Mouse (Mus musculus) liver, embryonic 13.5 days (tissue): ENCODE measurements at regions not wholly inside any gene's neighbourhood (a gene's known extent, or its start where the extent isn't known, plus 50 kb on each side); places are given as distances from the start of the nearest gene placed in this dataset.

Source experiments
- ATAC-seq: fragments of 200-750 bp; cut with Nextera tagmentation; 2 replicates; pipeline ENCODE4 v1.8.0; 2017; ENCODE audit warnings: low read depth, mild to moderate bottlenecking, moderate number of reproducible peaks, moderate library complexity
- DNase-seq: peaks from one replicate; pipeline ENCODE4 v3.0.0; 2022
- H3K27ac ChIP-seq: fragments of 300-500 bp; sonication (generic); 2 replicates; pipeline ENCODE4 v1.5.1; 2015; ENCODE audit warnings: moderate library complexity, mild to moderate bottlenecking, inconsistent platforms
- H3K27me3 ChIP-seq: fragments of 300-500 bp; sonication (generic); 2 replicates; pipeline ENCODE4 v1.6.1; 2015; ENCODE audit warnings: mild to moderate bottlenecking, inconsistent platforms
- H3K36me3 ChIP-seq: fragments of 300-500 bp; sonication (generic); 2 replicates; pipeline ENCODE4 v1.6.1; 2015; ENCODE audit warnings: mild to moderate bottlenecking, inconsistent platforms
- H3K4me1 ChIP-seq: fragments of 300-500 bp; sonication (generic); replicated peaks from 2 replicates; pipeline ENCODE4 v1.6.1; 2015; ENCODE audit warnings: inconsistent platforms
- H3K4me2 ChIP-seq: fragments of 300-500 bp; sonication (generic); 2 replicates; pipeline ENCODE4 v1.6.1; 2015; ENCODE audit warnings: inconsistent platforms, mild to moderate bottlenecking, moderate library complexity
- H3K4me3 ChIP-seq: fragments of 300-500 bp; sonication (generic); replicated peaks from 2 replicates; pipeline ENCODE4 v1.5.1; 2015; ENCODE audit warnings: mild to moderate bottlenecking, inconsistent platforms
- H3K9ac ChIP-seq: fragments of 300-500 bp; sonication (generic); 2 replicates; pipeline ENCODE4 v1.6.1; 2015; ENCODE audit warnings: mild to moderate bottlenecking, inconsistent platforms
- H3K9me3 ChIP-seq: fragments of 300-500 bp; sonication (generic); replicated peaks from 2 replicates; pipeline ENCODE4 v1.6.1; 2016; ENCODE audit warnings: inconsistent platforms
- WGBS: fragments of 180-500 bp; shearing (Covaris S2); methylation state at CpG from one replicate; pipeline ENCODE4 v1.1.7; 2015; ENCODE audit not compliant: insufficient replicate concordance; 5-methylcytosine and 5-hydroxymethylcytosine counted together

DNA sequence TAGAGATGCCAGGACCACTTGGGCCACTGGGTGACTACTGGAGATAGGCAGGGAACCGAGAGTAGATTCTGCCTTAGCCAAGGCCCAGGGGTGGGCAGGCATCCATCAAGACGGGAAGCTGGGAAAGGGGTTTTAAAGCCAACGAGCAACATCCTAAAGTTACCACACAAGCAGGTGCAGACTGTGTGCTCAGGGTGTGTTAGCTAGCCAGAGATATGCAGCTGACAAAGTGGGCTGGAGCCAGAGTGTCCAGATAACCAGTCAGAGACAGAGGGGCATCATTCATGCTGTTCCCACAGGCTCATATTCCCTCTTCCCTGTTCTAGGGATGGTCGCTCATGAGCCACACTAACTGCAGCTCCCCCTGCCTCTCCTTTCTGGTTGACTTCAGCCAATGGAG, 104.2 kb downstream of the Vegfa start:
- H3K9me3 ChIP-seq, result no peaks in the 10 kb centered on the region
- no peak overlapping the region for H3K4me3 ChIP-seq
- no peaks in the 10 kb centered on the region for H3K27me3 ChIP-seq
- H3K9ac ChIP-seq, result no peak overlapping the region; the same call in 1 of the 2 replicates
- no peaks in the 10 kb centered on the region for H3K36me3 ChIP-seq
- H3K27ac ChIP-seq, result no peak overlapping the region
- ATAC-seq (no peak), DNase-seq (no peak)
- WGBS, result 43% methylated on average over 4 of the region's 4 CpGs
- H3K4me2 ChIP-seq, result no peak overlapping the region
- H3K4me1 ChIP-seq, result no peaks in the 10 kb centered on the region

DNA sequence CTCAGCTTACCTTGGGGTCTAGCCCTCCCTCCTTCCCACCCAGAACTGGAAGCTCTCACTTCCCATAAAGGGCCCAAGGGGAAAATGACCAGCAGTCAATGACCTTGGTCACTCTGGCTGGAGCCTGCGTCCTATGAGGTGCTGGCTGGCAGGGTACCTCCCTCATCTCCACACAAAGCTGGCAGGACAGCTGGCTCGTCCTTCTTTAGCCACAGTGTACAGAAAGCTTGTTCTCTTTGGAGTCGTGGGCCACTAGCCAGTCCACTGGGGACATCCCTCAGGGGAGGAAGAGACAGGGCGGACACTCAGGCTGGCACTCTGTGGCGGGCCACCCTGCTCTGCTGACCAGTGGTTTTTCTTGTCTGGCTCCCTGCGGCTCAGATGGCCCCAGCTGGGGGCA, 106.3 kb downstream of the Vegfa start:
- 55% methylated on average over 6 of the region's 6 CpGs for WGBS
- DNase-seq (no peak), ATAC-seq (no peak)
- no peak overlapping the region for H3K4me2 ChIP-seq
- no peaks in the 10 kb centered on the region for H3K9me3 ChIP-seq
- no peak overlapping the region for H3K27ac ChIP-seq
- H3K27me3 ChIP-seq, result no peaks in the 10 kb centered on the region
- H3K9ac ChIP-seq, result no peak overlapping the region
- H3K4me3 ChIP-seq, result no peak overlapping the region
- no peaks in the 10 kb centered on the region for H3K36me3 ChIP-seq
- 0 out of 2 replicates have a peak, but pooled peaks cover 6% of the 10 kb centered on the region for H3K4me1 ChIP-seq

DNA sequence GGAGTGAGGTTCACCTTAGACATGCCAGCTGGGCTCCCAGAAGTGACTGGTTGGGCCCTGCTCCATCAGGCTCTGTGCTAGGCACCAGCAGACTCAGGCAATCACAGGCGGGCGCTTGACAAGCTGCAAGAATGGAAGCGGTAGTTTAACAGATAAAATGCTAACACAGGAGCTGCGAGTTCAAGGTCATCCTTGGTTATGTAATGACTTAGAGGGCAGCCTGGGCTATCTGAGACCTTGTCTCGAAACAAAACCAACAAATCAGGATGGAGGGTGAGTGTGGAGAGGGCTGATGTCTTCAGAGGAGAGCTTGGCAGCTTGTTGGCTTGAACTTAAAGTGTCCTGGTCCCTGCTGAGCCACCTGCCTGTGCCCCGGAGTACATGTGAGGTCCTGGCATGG, 107.6 kb downstream of the Vegfa start:
- no peaks in the 10 kb centered on the region for H3K27me3 ChIP-seq
- no peak overlapping the region for H3K9ac ChIP-seq
- ATAC-seq, result no peak
- WGBS, result 74% methylated on average over 6 of the region's 6 CpGs
- no peaks in the 10 kb centered on the region for H3K36me3 ChIP-seq
- no peak overlapping the region for H3K4me2 ChIP-seq
- no peaks in the 10 kb centered on the region for H3K9me3 ChIP-seq
- 0 out of 2 replicates have a peak, but pooled peaks cover 6% of the 10 kb centered on the region for H3K4me1 ChIP-seq
- H3K27ac ChIP-seq, result no peak overlapping the region
- DNase-seq, result no peak
- no peak overlapping the region for H3K4me3 ChIP-seq

DNA sequence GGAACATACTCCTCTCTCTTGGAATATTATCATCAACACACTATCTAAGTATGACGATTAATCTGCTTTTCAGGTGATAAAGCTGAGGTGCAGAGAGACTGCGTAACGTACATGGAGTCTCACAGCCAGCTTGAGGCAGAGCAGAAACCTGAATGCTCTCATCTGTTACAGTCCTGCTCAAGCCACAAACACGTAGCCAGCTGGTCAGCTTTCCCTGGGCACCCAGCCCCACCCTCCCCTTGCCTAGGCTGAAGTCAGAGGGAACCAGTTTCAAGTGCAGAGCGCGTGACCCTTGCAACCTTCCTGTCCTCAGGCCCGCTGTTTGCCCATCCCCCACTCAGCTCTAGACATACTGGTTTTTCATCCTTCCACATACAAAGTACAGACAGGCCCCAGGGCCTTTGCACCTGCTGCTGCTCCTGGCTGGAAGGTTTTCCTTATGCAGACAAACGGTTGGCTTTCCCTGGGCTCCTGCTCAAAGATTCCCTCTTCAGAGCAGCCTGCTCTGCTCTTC, 108.9 kb downstream of the Vegfa start:
- 55% methylated on average over 8 of the region's 8 CpGs for WGBS
- ATAC-seq, result no peak
- Histone ChIP-seq H3K4me2 (no peak overlapping the region), H3K4me1 (peaks cover 13% of the 10 kb centered on the region; the same call in 1 of the 2 replicates), H3K9me3 (no peaks in the 10 kb centered on the region), H3K4me3 (no peak overlapping the region), H3K27ac (no peak overlapping the region), H3K36me3 (no peaks in the 10 kb centered on the region), H3K27me3 (no peaks in the 10 kb centered on the region), H3K9ac (no peak overlapping the region)
- DNase-seq, result no peak

DNA sequence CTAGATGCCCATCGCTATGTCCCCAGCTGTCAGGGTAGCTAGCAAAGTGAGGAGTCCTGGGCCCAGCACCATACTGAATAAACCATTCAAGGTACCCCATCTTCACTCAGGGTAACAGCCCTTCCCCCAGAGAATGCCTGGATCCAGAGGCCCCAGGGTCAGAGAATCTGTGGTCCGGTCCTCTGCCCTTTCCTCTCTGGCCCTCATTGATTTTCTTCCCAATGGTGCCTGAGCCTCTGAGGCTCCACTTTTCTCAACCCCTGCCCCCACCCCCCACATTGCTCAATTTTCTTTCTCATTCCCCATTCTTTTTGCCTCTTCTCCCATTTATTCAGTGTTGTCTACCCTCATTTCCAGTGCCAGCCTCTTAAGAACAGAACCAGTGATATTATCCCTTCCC, 114.5 kb downstream of the Vegfa start:
- no peaks in the 10 kb centered on the region for H3K36me3 ChIP-seq
- no peaks in the 10 kb centered on the region for H3K27me3 ChIP-seq
- H3K9ac ChIP-seq, result no peak overlapping the region
- WGBS, result 68% methylated on average over 2 of the region's 2 CpGs
- no peak overlapping the region for H3K27ac ChIP-seq
- no peak overlapping the region for H3K4me2 ChIP-seq
- H3K9me3 ChIP-seq, result no peaks in the 10 kb centered on the region
- H3K4me1 ChIP-seq, result peaks cover 17% of the 10 kb centered on the region
- H3K4me3 ChIP-seq, result no peak overlapping the region
- no peak for ATAC-seq
- DNase-seq, result no peak

DNA sequence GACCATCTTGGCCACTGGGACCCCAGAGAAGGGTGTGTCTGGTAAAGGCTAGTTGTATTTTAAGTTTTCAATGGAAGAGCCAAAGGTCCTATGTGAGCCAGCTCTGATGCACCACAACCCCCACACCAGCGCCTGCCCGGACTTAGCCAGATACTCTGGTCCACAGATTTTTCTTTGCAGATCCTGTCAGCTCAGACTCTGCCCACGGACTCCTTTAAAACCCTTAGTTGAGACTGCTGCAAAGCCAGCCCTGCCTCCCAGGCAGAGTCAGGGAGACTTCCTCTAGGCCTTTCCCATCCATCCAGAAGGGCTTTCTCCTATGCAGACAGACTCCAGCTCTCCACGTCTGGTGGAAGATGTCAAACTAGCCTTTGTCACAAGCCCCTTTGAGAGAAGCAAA, 115.2 kb downstream of the Vegfa start:
- H3K9me3 ChIP-seq, result no peaks in the 10 kb centered on the region
- H3K36me3 ChIP-seq, result no peaks in the 10 kb centered on the region
- no peak overlapping the region for H3K9ac ChIP-seq
- no peak overlapping the region for H3K4me3 ChIP-seq
- no peak overlapping the region for H3K4me2 ChIP-seq
- H3K27ac ChIP-seq, result 0 out of 2 replicates have a peak overlapping the region, but pooled peaks have one; percentile 18
- WGBS, result 44% methylated on average over 4 of the region's 4 CpGs
- DNase-seq (no peak), ATAC-seq (no peak)
- peaks cover 16% of the 10 kb centered on the region for H3K4me1 ChIP-seq
- H3K27me3 ChIP-seq, result no peaks in the 10 kb centered on the region

DNA sequence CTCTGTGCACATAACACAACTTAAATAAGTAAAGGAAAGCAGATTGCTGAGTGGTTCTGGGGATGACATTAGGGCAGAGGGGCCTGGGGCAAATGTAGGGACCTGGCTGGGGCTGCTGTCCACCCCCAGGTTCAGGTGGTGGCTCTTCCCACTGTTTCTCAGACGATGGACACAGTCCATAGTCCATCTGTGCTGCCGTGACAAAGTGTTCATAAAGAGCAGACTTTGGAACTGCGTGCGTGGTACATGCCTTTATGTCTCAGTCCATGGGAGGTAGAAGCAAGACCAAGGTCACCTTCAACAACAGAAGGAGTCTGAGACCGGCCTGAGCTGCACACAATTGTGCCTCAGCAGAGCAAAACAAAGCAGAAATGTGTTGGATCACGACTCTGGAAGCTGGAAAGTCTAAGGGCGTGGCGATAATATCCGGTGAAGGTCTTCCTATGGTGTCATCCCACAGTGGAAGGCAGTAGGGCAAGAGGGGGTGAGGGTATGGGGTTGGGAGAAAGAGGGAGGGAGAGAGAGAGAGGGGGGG, 117.4 kb downstream of the Vegfa start:
- no peak for ATAC-seq
- no peaks in the 10 kb centered on the region for H3K27me3 ChIP-seq
- H3K4me3 ChIP-seq, result no peak overlapping the region
- peaks cover 12% of the 10 kb centered on the region for H3K4me1 ChIP-seq
- H3K4me2 ChIP-seq, result no peak overlapping the region
- H3K36me3 ChIP-seq, result no peaks in the 10 kb centered on the region
- no peaks in the 10 kb centered on the region for H3K9me3 ChIP-seq
- 77% methylated on average over 9 of the region's 9 CpGs for WGBS
- no peak overlapping the region for H3K27ac ChIP-seq
- H3K9ac ChIP-seq, result no peak overlapping the region
- DNase-seq, result no peak

DNA sequence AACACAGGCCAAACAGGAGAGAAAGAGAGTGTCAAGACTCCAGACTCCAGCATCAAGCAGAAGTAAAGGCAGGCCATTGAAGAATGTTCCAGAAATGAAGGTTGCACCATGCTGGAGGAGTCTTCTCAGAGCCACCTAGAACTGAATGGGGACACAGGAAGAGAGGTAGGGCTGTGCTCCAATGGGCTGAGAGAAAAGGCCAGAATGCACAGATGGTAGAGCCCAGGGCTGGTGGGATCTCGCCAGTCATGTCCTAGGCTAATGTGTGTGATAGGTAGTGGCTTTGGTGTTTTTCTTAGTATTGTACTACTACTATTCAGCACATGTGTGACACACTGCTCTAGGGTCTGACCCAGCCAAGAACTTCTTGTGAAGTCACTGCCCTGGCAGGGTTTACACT, 117.9 kb downstream of the Vegfa start:
- DNase-seq, result no peak
- H3K4me2 ChIP-seq, result no peak overlapping the region
- H3K27ac ChIP-seq, result no peak overlapping the region
- no peaks in the 10 kb centered on the region for H3K27me3 ChIP-seq
- no peak overlapping the region for H3K9ac ChIP-seq
- no peak overlapping the region for H3K4me3 ChIP-seq
- no peak for ATAC-seq
- no peaks in the 10 kb centered on the region for H3K36me3 ChIP-seq
- WGBS, result 58% methylated on average over 1 of the region's 1 CpGs
- peaks cover 12% of the 10 kb centered on the region for H3K4me1 ChIP-seq
- no peaks in the 10 kb centered on the region for H3K9me3 ChIP-seq

DNA sequence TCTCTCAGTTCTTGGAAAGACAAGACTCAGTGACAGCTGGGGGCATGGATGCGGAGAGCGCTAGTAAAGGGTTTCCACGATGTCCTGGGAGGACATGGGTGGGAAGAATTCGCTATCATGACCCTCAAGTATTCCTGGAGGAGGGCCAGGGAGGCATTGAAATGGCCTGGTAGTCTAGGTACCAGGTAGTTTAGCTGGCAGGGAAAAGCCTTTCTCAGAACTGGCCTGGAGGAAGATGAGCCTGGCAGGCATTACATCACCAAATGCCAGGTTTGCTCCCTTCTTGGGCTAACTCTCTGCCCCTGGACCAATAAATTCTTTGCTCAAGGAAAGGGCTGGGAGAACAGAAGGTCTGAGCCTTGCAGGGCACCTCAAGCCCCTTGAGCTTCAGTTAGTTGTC, 118.5 kb downstream of the Vegfa start:
- no peak overlapping the region for H3K4me3 ChIP-seq
- no peaks in the 10 kb centered on the region for H3K27me3 ChIP-seq
- WGBS, result 73% methylated on average over 4 of the region's 4 CpGs
- H3K36me3 ChIP-seq, result no peaks in the 10 kb centered on the region
- H3K27ac ChIP-seq, result no peak overlapping the region
- peaks cover 6% of the 10 kb centered on the region for H3K4me1 ChIP-seq
- no peak overlapping the region for H3K4me2 ChIP-seq
- no peaks in the 10 kb centered on the region for H3K9me3 ChIP-seq
- DNase-seq (no peak), ATAC-seq (no peak)
- H3K9ac ChIP-seq, result no peak overlapping the region

DNA sequence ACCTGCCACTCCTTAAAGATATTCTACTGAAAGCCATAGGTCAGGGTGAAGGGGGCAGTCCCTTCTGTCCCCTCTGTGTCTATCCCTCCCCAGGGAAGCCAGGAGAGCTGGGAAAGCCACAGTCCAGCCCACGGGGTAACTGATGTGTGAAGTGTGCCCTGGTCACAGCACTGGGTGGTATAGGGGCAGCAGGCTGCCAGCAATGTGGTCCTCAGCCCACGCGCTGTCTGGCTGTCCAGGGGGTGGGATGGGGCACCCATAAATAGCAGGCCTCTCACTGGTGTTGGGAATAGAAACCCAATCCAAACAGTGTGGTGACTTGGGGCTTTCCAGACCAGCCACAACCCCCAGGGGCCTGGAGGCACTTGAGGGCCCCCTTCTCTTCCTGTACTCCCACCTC, 120.0 kb downstream of the Vegfa start:
- H3K9ac ChIP-seq, result no peak overlapping the region
- H3K36me3 ChIP-seq, result no peaks in the 10 kb centered on the region
- H3K4me3 ChIP-seq, result no peak overlapping the region
- no peaks in the 10 kb centered on the region for H3K9me3 ChIP-seq
- WGBS, result 88% methylated on average over 3 of the region's 3 CpGs
- ATAC-seq (no peak), DNase-seq (no peak)
- H3K27me3 ChIP-seq, result no peaks in the 10 kb centered on the region
- H3K4me2 ChIP-seq, result no peak overlapping the region
- H3K27ac ChIP-seq, result no peak overlapping the region
- H3K4me1 ChIP-seq, result peaks cover 2% of the 10 kb centered on the region

DNA sequence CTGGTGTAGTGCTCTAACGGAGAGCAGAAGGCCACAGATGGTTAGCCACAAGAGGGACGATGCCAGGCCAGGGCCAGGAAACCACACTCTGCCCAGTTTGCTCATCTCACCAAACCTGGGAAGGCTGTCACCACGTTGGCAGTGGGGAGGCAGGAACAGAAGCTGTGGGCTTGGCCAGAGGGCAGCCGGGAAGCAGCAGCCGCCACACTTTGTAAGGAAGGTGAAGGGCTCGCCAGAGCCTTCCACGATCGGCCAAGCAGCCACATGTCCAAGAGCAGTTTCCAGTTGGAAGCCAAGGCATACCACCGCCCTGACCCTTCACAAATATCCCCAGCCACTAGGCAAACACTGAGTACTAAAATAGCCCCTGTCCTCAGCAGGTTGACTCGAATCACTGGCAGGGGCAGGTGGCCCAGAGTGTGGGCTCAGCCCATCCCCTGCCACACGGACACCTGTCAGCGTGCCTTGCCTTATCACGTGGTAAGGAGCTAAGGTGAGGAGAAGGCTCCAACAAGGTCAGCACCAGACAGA, 120.9 kb downstream of the Vegfa start:
- Histone ChIP-seq H3K9ac (no peak overlapping the region), H3K9me3 (no peaks in the 10 kb centered on the region), H3K36me3 (no peaks in the 10 kb centered on the region), H3K4me2 (no peak overlapping the region), H3K27me3 (no peaks in the 10 kb centered on the region), H3K4me3 (no peak overlapping the region), H3K4me1 (no peaks in the 10 kb centered on the region), H3K27ac (no peak overlapping the region)
- DNase-seq (no peak), ATAC-seq (no peak)
- 64% methylated on average over 13 of the region's 13 CpGs for WGBS

DNA sequence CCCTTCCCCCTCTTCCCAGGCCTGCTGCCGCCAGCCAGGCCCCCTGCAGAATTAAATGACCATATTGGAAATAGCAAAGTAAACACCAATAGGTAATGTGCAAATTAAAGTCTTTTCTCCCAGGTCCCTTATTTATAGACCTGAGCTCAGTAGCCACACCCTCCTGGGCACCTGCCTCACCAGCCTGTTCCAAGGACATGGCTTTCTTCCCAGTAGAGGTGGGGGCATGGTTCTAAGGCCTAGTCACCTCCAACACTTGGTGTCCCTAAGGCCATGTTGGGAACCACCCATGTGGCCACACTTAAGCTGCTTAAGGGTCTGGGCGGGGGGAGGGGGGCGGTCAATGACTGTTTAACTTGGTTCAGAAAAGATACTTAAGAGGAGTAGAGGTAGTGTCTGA, 121.9 kb downstream of the Vegfa start:
- Histone ChIP-seq H3K9me3 (no peaks in the 10 kb centered on the region), H3K4me2 (no peak overlapping the region), H3K4me3 (no peak overlapping the region), H3K4me1 (no peaks in the 10 kb centered on the region), H3K9ac (no peak overlapping the region), H3K27me3 (no peaks in the 10 kb centered on the region), H3K36me3 (no peaks in the 10 kb centered on the region), H3K27ac (no peak overlapping the region)
- DNase-seq (no peak), ATAC-seq (no peak)
- WGBS, result 79% methylated on average over 3 of the region's 3 CpGs
